Mouse (Mus musculus): Measurements from ENCODE around the gene Chd3. TPM values are rescaled to one million over a fixed set of nuclear protein-coding genes. Genes with fewer than 3 reads are reported as not detected.

The Chd3 gene
- polyA plus RNA-seq (2015; fragmentation: Nextera tagmentation; extraction: Ambion mirVana), result 88.3 and 91.8 TPM in 2 replicates

DNA sequence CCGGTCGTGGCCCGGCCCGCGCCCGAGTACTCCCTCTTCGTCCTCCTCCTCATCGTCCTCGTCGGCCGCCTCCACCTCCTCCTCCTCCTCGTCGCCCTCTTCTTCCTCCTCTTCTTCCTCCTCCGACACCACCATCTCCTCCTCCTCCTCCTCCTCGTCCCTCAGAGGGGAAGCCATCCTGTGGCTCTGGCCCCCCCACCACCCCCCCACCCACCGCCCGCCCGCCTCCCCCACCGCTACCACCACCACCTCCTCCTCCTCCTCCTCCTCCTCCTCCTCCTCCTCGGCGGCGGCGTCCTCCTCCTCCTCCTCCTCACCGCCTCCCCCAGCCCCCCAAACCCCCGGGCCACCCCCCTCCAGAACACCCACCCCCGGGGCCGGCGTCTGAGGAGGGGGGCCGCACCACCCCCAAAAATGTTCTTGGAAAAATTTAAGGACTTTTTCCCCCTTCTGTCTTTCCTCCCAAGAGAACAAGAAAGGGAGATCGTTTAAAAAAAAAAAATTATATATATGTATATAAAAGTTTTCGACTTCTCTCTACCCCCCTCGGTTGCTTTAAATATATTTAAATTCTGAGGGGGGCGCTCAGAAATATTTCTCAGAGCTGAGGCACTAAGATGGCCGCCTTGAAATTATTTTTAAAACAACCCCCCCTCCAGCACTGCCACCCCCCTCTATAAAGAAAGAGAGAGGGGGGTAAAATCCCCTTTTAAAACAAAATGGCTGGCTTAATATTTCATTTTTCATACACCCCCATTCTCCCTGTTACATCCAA lies at the start of gene Chd3:
Chd3 (minus strand) TSS at position 192 of the 775 bp plus-strand sequence.
- H3K27me3 ChIP-seq, result no peaks in the 10 kb centered on the region
- H3K4me2 ChIP-seq (replicated peaks), result peak within 1 kb of the TSS; percentile 90
- H3K9ac ChIP-seq, result peak within 1 kb of the TSS; percentile 98
- H3K4me3 ChIP-seq (replicated peaks), result peak within 1 kb of the TSS; percentile 85
- H3K36me3 ChIP-seq, result peaks cover 14% of the 10 kb centered on the region; the same call in 1 of the 2 replicates
- no peak for ATAC-seq (ENCODE audit: insufficient number of reproducible peaks, low FRiP score, low TSS enrichment, low read depth)
- H3K4me1 ChIP-seq, result peaks cover 50% of the 10 kb centered on the region
- no peaks in the 10 kb centered on the region for H3K9me3 ChIP-seq (replicated peaks)
- WGBS, result under 1% methylated on average over 11 of the region's 34 CpGs
- peak within 1 kb of the TSS; percentile 99 for H3K27ac ChIP-seq (replicated peaks)

GRCm38 (mm10) chr11:69417449-69418384 lies 48.5 kb upstream of the Chd3 start:
- Histone ChIP-seq H3K27me3 (peaks cover 20% of the 10 kb centered on the region), H3K4me1 (peaks cover 79% of the 10 kb centered on the region), H3K9me3 (replicated peaks) (no peaks in the 10 kb centered on the region), H3K4me3 (replicated peaks) (peak overlapping the region; percentile 68), H3K36me3 (0 out of 2 replicates have a peak, but pooled peaks cover 7% of the 10 kb centered on the region), H3K9ac (peak overlapping the region; percentile 39), H3K27ac (replicated peaks) (peak overlapping the region; percentile 97), H3K4me2 (replicated peaks) (peak overlapping the region; percentile 86)
- peak; percentile 27 for ATAC-seq (ENCODE audit: insufficient number of reproducible peaks, low FRiP score, low TSS enrichment, low read depth)
- under 1% methylated on average over 39 of the region's 39 CpGs for WGBS

GRCm38 (mm10) chr11:69416921-69417448 lies 47.8 kb upstream of the Chd3 start:
- no peaks in the 10 kb centered on the region for H3K9me3 ChIP-seq (replicated peaks)
- peaks cover 86% of the 10 kb centered on the region for H3K4me1 ChIP-seq
- peak overlapping the region; percentile 86 for H3K4me2 ChIP-seq (replicated peaks)
- 0 out of 2 replicates have a peak, but pooled peaks cover 7% of the 10 kb centered on the region for H3K36me3 ChIP-seq
- H3K4me3 ChIP-seq (replicated peaks), result peak overlapping the region; percentile 68
- peaks cover 12% of the 10 kb centered on the region for H3K27me3 ChIP-seq
- no peak overlapping the region for H3K9ac ChIP-seq
- peak overlapping the region; percentile 97 for H3K27ac ChIP-seq (replicated peaks)
- no peak for ATAC-seq (ENCODE audit: insufficient number of reproducible peaks, low FRiP score, low TSS enrichment, low read depth)
- 7% methylated on average over 8 of the region's 8 CpGs for WGBS

DNA sequence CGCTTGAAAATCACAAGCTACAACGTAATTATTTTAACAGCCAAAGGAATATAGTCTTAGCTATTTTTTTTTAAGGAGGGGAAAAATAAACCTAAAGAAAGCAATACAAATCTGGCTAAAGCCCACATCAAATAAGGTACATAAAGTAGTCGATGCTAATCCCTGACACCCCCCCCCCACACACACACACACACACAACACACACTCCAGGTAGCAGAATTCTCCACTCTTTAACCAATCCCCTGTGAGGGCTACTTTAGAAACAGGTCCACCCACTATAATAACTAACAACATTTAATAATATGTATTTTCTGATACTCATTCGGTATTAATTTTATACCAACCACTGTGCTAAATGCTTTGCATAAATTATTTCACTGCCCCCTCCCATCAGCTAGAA lies 47.3 kb upstream of the Chd3 start:
- Histone ChIP-seq H3K27me3 (peaks cover 8% of the 10 kb centered on the region), H3K9me3 (replicated peaks) (no peaks in the 10 kb centered on the region), H3K4me3 (replicated peaks) (peak overlapping the region; percentile 68), H3K27ac (replicated peaks) (peak overlapping the region; percentile 97), H3K36me3 (0 out of 2 replicates have a peak, but pooled peaks cover 7% of the 10 kb centered on the region), H3K4me2 (replicated peaks) (peak overlapping the region; percentile 86), H3K4me1 (peaks cover 88% of the 10 kb centered on the region), H3K9ac (peak overlapping the region; percentile 18; the same call in 1 of the 2 replicates)
- under 1% methylated on average over 4 of the region's 4 CpGs for WGBS
- ATAC-seq (ENCODE audit: insufficient number of reproducible peaks, low FRiP score, low TSS enrichment, low read depth), result no peak

DNA sequence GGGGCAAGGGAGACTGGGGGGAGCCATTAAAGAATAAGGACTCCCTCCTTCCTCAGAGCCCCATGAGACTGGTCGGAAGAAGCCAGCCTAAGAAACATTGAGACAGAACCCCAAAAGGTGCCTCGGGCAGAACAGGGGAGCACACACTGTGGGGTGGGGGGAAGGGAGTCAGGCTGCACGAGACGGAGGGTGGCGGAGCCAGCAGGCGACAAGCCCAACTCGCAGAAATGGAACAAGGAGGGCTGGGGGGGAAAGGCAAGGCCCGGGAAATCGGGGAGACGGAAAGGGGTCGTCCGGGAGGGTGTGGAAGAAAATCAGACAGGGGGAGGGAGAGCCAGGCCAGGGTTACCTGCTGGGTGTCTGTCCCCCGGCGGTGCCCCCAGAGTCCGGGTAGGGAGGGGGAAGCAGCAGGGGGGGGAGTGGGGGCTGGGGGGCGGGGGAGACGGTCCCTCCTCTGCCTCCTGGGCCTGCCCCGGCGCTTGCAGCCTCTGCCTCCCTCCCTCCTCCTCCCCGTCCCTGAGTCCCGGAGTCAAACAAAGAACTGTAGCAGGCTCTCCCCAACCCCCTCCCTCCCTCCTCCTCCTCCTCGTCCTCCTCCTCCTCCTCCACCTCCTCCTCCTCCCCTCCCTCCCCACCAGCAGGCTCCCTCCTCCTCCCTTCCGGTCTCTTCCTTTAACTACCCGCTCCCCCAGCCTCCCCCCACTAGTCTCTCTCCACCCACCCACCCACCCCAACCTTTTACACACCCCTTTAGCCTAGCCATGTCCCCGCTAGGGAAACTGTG lies 46.7 kb upstream of the Chd3 start:
- Histone ChIP-seq H3K9me3 (replicated peaks) (no peaks in the 10 kb centered on the region), H3K4me3 (replicated peaks) (peak overlapping the region; percentile 68), H3K27ac (replicated peaks) (peak overlapping the region; percentile 98), H3K36me3 (0 out of 2 replicates have a peak, but pooled peaks cover 7% of the 10 kb centered on the region), H3K4me2 (replicated peaks) (peak overlapping the region; percentile 94), H3K4me1 (peaks cover 87% of the 10 kb centered on the region), H3K27me3 (peaks cover 1% of the 10 kb centered on the region), H3K9ac (peak overlapping the region; percentile 69)
- 1% methylated on average over 17 of the region's 25 CpGs for WGBS
- 0 out of 2 replicates have a peak, but pooled peaks have one; percentile 9 for ATAC-seq (ENCODE audit: insufficient number of reproducible peaks, low FRiP score, low TSS enrichment, low read depth)

DNA sequence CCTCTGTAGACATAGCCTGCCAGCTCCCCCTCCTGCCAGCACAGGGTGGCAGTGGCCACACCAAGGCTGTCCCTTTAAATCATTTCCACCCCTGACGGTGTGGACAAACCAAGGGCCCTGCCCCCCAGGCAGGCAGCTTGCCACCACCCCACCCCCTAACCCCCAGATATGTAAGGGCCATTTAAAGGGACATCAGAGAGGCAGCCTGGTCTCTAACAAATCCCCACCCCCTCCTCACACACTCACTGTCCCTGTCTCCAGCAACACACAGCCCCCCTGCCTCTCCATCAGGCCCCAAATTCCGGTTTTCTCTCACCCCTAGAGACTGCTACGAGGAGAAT lies 46.1 kb upstream of the Chd3 start:
- H3K9ac ChIP-seq, result peak overlapping the region; percentile 69
- peak overlapping the region; percentile 98 for H3K27ac ChIP-seq (replicated peaks)
- H3K9me3 ChIP-seq (replicated peaks), result no peaks in the 10 kb centered on the region
- no peak for ATAC-seq (ENCODE audit: insufficient number of reproducible peaks, low FRiP score, low TSS enrichment, low read depth)
- H3K27me3 ChIP-seq, result no peaks in the 10 kb centered on the region
- H3K4me1 ChIP-seq, result peaks cover 81% of the 10 kb centered on the region
- WGBS, result 0% methylated on average over 3 of the region's 3 CpGs
- H3K4me2 ChIP-seq (replicated peaks), result peak overlapping the region; percentile 94
- 0 out of 2 replicates have a peak, but pooled peaks cover 7% of the 10 kb centered on the region for H3K36me3 ChIP-seq
- peak overlapping the region; percentile 68 for H3K4me3 ChIP-seq (replicated peaks)

- 0 out of 2 replicates have a peak, but pooled peaks cover 7% of the 10 kb centered on the region for H3K36me3 ChIP-seq
- H3K9me3 ChIP-seq (replicated peaks), result no peaks in the 10 kb centered on the region
- peak overlapping the region; percentile 68 for H3K4me3 ChIP-seq (replicated peaks)
- no peaks in the 10 kb centered on the region for H3K27me3 ChIP-seq
- peaks cover 75% of the 10 kb centered on the region for H3K4me1 ChIP-seq
- peak overlapping the region; percentile 69 for H3K9ac ChIP-seq
- H3K4me2 ChIP-seq (replicated peaks), result peak overlapping the region; percentile 94
- no peak for ATAC-seq (ENCODE audit: insufficient number of reproducible peaks, low FRiP score, low TSS enrichment, low read depth)
- 10% methylated on average over 4 of the region's 4 CpGs for WGBS
- H3K27ac ChIP-seq (replicated peaks), result peak overlapping the region; percentile 98
Measured at GRCm38 (mm10) chr11:69414421-69415326, 45.5 kb upstream of the Chd3 start.

DNA sequence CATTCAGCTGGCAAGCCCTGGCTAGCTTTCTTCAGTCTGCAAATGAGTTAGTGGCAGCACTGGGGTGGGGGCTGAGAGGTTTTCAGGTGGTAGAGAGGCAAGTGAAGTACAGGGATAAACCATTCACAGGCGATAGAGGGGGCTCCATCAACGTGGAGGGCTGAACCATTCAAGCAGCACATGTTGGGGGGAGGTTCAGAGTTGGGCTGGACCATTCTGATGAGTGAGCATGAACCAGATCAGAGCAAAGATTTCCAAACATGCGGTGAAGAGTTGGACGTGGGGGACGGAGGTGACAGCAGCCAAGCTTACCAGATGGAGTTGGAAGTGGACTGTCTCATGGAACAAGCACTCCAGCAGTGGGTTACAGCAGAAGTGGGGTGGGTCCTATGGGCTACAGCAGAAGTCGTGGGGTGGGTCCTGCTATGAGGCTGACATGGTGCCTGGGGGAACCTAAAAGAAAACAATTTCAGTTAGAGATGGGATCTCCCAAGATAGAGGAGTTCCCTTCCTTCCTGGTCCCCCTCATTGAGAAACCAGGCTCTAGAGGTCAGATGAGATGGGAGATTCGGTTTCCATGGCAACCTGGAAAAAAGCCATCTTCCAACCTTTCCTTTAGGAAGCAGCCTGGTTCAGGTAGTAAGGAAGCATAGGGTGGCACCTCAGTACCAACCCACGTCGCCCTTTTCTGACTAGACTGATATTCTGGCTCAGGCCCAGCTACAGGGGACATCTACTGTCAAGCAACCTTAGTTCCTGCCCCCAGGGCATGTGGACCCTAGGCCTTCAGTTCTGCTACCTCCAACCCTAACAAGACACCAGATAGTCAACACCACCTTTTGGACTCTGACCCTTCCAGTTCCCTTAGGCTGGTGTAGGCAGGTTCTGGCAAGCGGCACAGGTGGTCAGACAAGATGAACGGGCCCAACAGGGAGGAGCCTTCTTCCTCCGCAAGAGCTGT lies 44.3 kb upstream of the Chd3 start, which contains the start of gene Kdm6b:
Kdm6b (minus strand) TSS at position 455 of the 961 bp plus-strand sequence.
- no peaks in the 10 kb centered on the region for H3K9me3 ChIP-seq (replicated peaks)
- peak within 1 kb of the TSS; percentile 98 for H3K27ac ChIP-seq (replicated peaks)
- peak within 1 kb of the TSS; percentile 26 for H3K9ac ChIP-seq
- 24% methylated on average over 12 of the region's 12 CpGs for WGBS
- peak within 1 kb of the TSS; percentile 75 for H3K4me3 ChIP-seq (replicated peaks)
- 0 out of 2 replicates have a peak, but pooled peaks cover 7% of the 10 kb centered on the region for H3K36me3 ChIP-seq
- H3K27me3 ChIP-seq, result no peaks in the 10 kb centered on the region
- H3K4me1 ChIP-seq, result peaks cover 76% of the 10 kb centered on the region
- no peak for ATAC-seq (ENCODE audit: insufficient number of reproducible peaks, low FRiP score, low TSS enrichment, low read depth)
- peak within 1 kb of the TSS; percentile 94 for H3K4me2 ChIP-seq (replicated peaks)

DNA sequence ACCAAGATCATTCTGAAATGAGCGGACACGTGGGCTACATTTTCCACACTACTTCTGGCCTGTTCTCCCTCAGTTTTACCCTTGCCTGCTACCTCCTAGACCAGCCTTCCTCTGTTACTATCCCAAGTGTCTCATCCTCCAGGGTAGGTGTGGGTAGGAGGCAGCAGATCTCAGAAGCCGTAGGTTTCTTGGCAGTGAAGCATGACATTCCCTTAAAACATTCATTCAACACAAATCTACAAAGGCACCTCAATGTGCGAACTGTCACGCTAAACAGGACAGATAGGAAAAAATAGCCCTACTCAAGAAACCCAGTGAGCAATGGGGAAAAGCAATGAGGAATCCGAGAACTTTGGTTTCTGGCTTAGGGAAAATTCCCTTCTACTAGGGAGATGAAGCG lies 43.3 kb upstream of the Chd3 start:
- Histone ChIP-seq H3K4me1 (peaks cover 76% of the 10 kb centered on the region), H3K27ac (replicated peaks) (peak overlapping the region; percentile 98), H3K9ac (no peak overlapping the region), H3K4me2 (replicated peaks) (peak overlapping the region; percentile 94), H3K36me3 (peaks cover 11% of the 10 kb centered on the region), H3K4me3 (replicated peaks) (peak overlapping the region; percentile 75), H3K9me3 (replicated peaks) (no peaks in the 10 kb centered on the region), H3K27me3 (no peaks in the 10 kb centered on the region)
- no peak for ATAC-seq (ENCODE audit: insufficient number of reproducible peaks, low FRiP score, low TSS enrichment, low read depth)
- 47% methylated on average over 7 of the region's 7 CpGs for WGBS
